Comparison of ENCODE assay signal across 8 mouse cellular contexts in the genomic region with DNA sequence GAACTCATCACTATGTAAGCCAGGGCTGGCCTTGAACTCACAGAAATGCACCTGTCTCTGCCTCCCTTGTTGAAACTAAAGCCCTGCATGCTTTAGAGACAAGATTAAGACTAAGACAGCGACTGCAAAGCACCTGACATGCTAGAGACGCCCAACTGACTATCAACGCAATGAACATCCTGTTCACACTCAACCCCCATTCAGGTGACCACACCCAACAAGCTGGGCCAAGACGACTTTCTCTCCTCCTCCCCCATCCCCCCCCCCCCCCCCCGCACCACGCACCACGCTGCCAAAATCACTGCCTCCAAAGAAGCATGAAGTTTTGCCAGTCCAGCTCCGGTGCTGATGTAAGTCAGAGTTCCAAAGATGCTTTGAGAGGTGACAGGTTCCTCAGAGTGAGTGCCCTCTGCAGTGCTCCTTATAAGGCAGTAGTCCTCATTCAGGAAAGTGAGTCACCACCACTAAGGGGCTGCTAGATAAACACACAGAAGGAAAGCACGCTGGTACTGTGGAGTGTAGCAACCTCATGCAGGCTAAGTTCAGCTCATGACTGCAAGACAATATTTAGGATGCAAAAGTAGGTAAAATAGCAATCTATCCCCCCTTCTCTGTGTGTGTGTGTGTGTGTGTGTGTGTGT. TPM values are rescaled to one million over a fixed set of nuclear protein-coding genes. Genes with fewer than 3 reads are reported as not detected.
A peak's percentile ranks its signal among the peaks of the same experiment; 100 is the strongest.
DNase-seq lines count a peak whose midpoint lies in the region; ATAC-seq lines count a peak whose summit lies in the region.

No protein-coding gene starts in this region.

- no peaks in the 10 kb centered on the region for H3K36me3 ChIP-seq in heart, embryonic 11.5 days (ENCODE audit: control insufficient read depth, insufficient read depth, low read length)
- no peaks in the 10 kb centered on the region for H3K36me3 ChIP-seq in lung, embryonic 16.5 days (ENCODE audit: control insufficient read depth, insufficient read depth, low read length)
- no peaks in the 10 kb centered on the region for H3K36me3 ChIP-seq in hindbrain, embryonic 14.5 days (replicated peaks; ENCODE audit: control insufficient read depth, insufficient read depth)

- H3K9me3 ChIP-seq in heart, embryonic 11.5 days (replicated peaks; ENCODE audit: control insufficient read depth, low read length): no peaks in the 10 kb centered on the region
- no peaks in the 10 kb centered on the region for H3K9me3 ChIP-seq in lung, embryonic 16.5 days (ENCODE audit: control insufficient read depth, low read length)
- no peaks in the 10 kb centered on the region for H3K9me3 ChIP-seq in hindbrain, embryonic 14.5 days (ENCODE audit: control insufficient read depth, low read length)

- peaks cover 32% of the 10 kb centered on the region for H3K4me1 ChIP-seq in heart, embryonic 11.5 days (ENCODE audit: control insufficient read depth, insufficient read depth, low read length)
- H3K4me1 ChIP-seq in lung, embryonic 16.5 days (replicated peaks; ENCODE audit: control insufficient read depth, insufficient read depth, low read length): peaks cover 12% of the 10 kb centered on the region
- 0 out of 2 replicates have a peak, but pooled peaks cover 3% of the 10 kb centered on the region for H3K4me1 ChIP-seq in hindbrain, embryonic 14.5 days (replicated peaks; ENCODE audit: control insufficient read depth, insufficient read depth, low read length)

- peak overlapping the region; percentile 71; the same call in 1 of the 2 replicates for H3K9ac ChIP-seq in heart, embryonic 11.5 days (ENCODE audit: low read depth, low read length)
- H3K9ac ChIP-seq in lung, embryonic 16.5 days (ENCODE audit: low read length): no peak overlapping the region
- H3K9ac ChIP-seq in hindbrain, embryonic 14.5 days: no peak overlapping the region

- no peaks in the 10 kb centered on the region for H3K27me3 ChIP-seq in heart, embryonic 11.5 days (ENCODE audit: control insufficient read depth, insufficient read depth, low read length)
- H3K27me3 ChIP-seq in lung, embryonic 16.5 days (ENCODE audit: control insufficient read depth, insufficient read depth, low read depth, low read length): no peaks in the 10 kb centered on the region
- no peaks in the 10 kb centered on the region for H3K27me3 ChIP-seq in hindbrain, embryonic 14.5 days (ENCODE audit: control insufficient read depth, insufficient read depth, low read length)

- H3K4me2 ChIP-seq in heart, embryonic 11.5 days: peak overlapping the region; percentile 55
- no peak overlapping the region for H3K4me2 ChIP-seq in lung, embryonic 16.5 days (ENCODE audit: low read depth, low read length)
- H3K4me2 ChIP-seq in hindbrain, embryonic 14.5 days (replicated peaks): no peak overlapping the region

- DNase-seq in frontal cortex, adult 2 months (ENCODE audit: extremely low spot score in 1 of 2, low spot score in 1 of 2): no peak
- no peak for DNase-seq in layer of hippocampus, adult 9-10 months (ENCODE audit: low spot score)
- no peak for DNase-seq in adrenal gland, adult 2 months
- DNase-seq in hindbrain, embryonic 14.5 days (ENCODE audit: low spot score): no peak

- 6% methylated on average over 8 of the region's 9 CpGs for WGBS in heart, embryonic 11.5 days (ENCODE audit: insufficient replicate concordance)
- WGBS in lung, embryonic 16.5 days: 27% methylated on average over 9 of the region's 9 CpGs
- 67% methylated on average over 8 of the region's 9 CpGs for WGBS in hindbrain, embryonic 14.5 days

- peak overlapping the region; percentile 88 for H3K27ac ChIP-seq in heart, embryonic 11.5 days (ENCODE audit: low read depth, low read length)
- peak overlapping the region; percentile 21; the same call in 1 of the 2 replicates for H3K27ac ChIP-seq in lung, embryonic 16.5 days (ENCODE audit: low read length)
- H3K27ac ChIP-seq in hindbrain, embryonic 14.5 days: no peak overlapping the region

- peak; percentile 32; the same call in 1 of the 2 replicates for ATAC-seq in frontal cortex, adult (ENCODE audit: low TSS enrichment)
- ATAC-seq in CD4-positive, CD25-positive, alpha-beta regulatory T cell, adult 4 months: peak; percentile 85
- peak; percentile 71 for ATAC-seq in heart, embryonic 11.5 days (replicated peaks; ENCODE audit: insufficient number of reproducible peaks, low FRiP score, low TSS enrichment)
- ATAC-seq in lung, embryonic 16.5 days (ENCODE audit: low read depth): peak; percentile 82
- no peak for ATAC-seq in hindbrain, embryonic 14.5 days (ENCODE audit: low FRiP score)

- H3K4me3 ChIP-seq in heart, embryonic 11.5 days (ENCODE audit: low read depth, low read length): 0 out of 2 replicates have a peak overlapping the region, but pooled peaks have one; percentile 19
- H3K4me3 ChIP-seq in lung, embryonic 16.5 days (ENCODE audit: low read length): no peak overlapping the region
- no peak overlapping the region for H3K4me3 ChIP-seq in hindbrain, embryonic 14.5 days (replicated peaks; ENCODE audit: low read length)

RNA-seq across cellular contexts. Expression of gene Ier5, which starts 59.2 kb away (rescaled TPM):
- 33.2 and 37.6 TPM in 2 replicates for polyA plus RNA-seq in frontal cortex, adult 2 months (2012; rRNA removed)
- 10 to 100 TPM in 1 of 2 experiments, 1 to 10 TPM in 1; 4.9 to 12.6 TPM for polyA plus RNA-seq in CD4-positive, CD25-positive, alpha-beta regulatory T cell, adult 4 months (2017; shearing (Covaris generic))
- polyA plus RNA-seq in heart, embryonic 11.5 days (2014; fragmentation: Nextera tagmentation; extraction: Ambion mirVana): 7.3 and 7.7 TPM in 2 replicates
- polyA plus RNA-seq in lung, embryonic 16.5 days (2015; fragmentation: Nextera tagmentation; extraction: Ambion mirVana): 4.3 and 4.5 TPM in 2 replicates
- 10 to 100 TPM in 1 of 2 experiments, 1 to 10 TPM in 1; 6.3 to 10.7 TPM for total RNA-seq in adrenal gland, adult 2 months (2021)
- polyA plus RNA-seq in adrenal gland, adult 2 months (2012; rRNA removed): 13.9 and 21.4 TPM in 2 replicates
- polyA plus RNA-seq in hindbrain, embryonic 14.5 days (2014; fragmentation: Nextera tagmentation; extraction: Ambion mirVana): 10.5 and 13.0 TPM in 2 replicates
